Mouse (Mus musculus): ENCODE measurements around the gene Myo18b. TPM values are rescaled to one million over a fixed set of nuclear protein-coding genes. Genes with fewer than 3 reads are reported as not detected.
A peak's percentile ranks its signal among the peaks of the same experiment; 100 is the strongest.

Gene Myo18b
- polyA plus RNA-seq, 1 experiment: 0.69 TPM

GRCm38 (mm10) chr5:112663701-112664100, 232.5 kb downstream of the Myo18b start:
- Histone ChIP-seq H3K4me3 (replicated peaks; ENCODE audit: insufficient read depth, low read depth, low read length) (no peak overlapping the region), H3K4me1 (ENCODE audit: control insufficient read depth, insufficient read depth, low read length) (no peaks in the 10 kb centered on the region), H3K27me3 (ENCODE audit: control insufficient read depth, insufficient read depth, low read length) (no peaks in the 10 kb centered on the region), H3K27ac (ENCODE audit: insufficient read depth, low read length) (no peak overlapping the region)
- TF ChIP-seq POLR2A (IDR thresholded peaks at IDR 0.05; ENCODE audit: borderline replicate concordance, insufficient read depth, low read length) (no peak), CTCF (IDR thresholded peaks at IDR 0.05; ENCODE audit: borderline replicate concordance, insufficient read depth, low read depth, low read length) (no peak)
- WGBS: 17% methylated on average over 1 of the region's 1 CpGs
- DNase-seq: no peak

- DNase-seq: no peak
- Histone ChIP-seq H3K27ac (ENCODE audit: insufficient read depth, low read length) (no peak overlapping the region), H3K27me3 (ENCODE audit: control insufficient read depth, insufficient read depth, low read length) (no peaks in the 10 kb centered on the region; the same call in 1 of the 2 replicates), H3K4me3 (replicated peaks; ENCODE audit: insufficient read depth, low read depth, low read length) (no peak overlapping the region), H3K4me1 (ENCODE audit: control insufficient read depth, insufficient read depth, low read length) (peaks cover 3% of the 10 kb centered on the region; the same call in 1 of the 2 replicates)
- 28% methylated on average over 10 of the region's 10 CpGs for WGBS
- TF ChIP-seq POLR2A (IDR thresholded peaks at IDR 0.05; ENCODE audit: borderline replicate concordance, insufficient read depth, low read length): no peak
- TF ChIP-seq CTCF (IDR thresholded peaks at IDR 0.05; ENCODE audit: borderline replicate concordance, insufficient read depth, low read depth, low read length): no peak
These were observed 235.2 kb downstream of the Myo18b start for GRCm38 (mm10) chr5:112660924-112661431.

GRCm38 (mm10) chr5:112659295-112659694, 236.9 kb downstream of the Myo18b start:
- DNase-seq: no peak
- peaks cover 3% of the 10 kb centered on the region; the same call in 1 of the 2 replicates for H3K4me1 ChIP-seq (ENCODE audit: control insufficient read depth, insufficient read depth, low read length)
- no peak overlapping the region for H3K27ac ChIP-seq (ENCODE audit: insufficient read depth, low read length)
- H3K27me3 ChIP-seq (ENCODE audit: control insufficient read depth, insufficient read depth, low read length): no peaks in the 10 kb centered on the region; the same call in 1 of the 2 replicates
- no peak overlapping the region for H3K4me3 ChIP-seq (replicated peaks; ENCODE audit: insufficient read depth, low read depth, low read length)
- TF ChIP-seq POLR2A (IDR thresholded peaks at IDR 0.05; ENCODE audit: borderline replicate concordance, insufficient read depth, low read length) (no peak), CTCF (IDR thresholded peaks at IDR 0.05; ENCODE audit: borderline replicate concordance, insufficient read depth, low read depth, low read length) (no peak)
- WGBS: 70% methylated on average over 4 of the region's 4 CpGs

DNA sequence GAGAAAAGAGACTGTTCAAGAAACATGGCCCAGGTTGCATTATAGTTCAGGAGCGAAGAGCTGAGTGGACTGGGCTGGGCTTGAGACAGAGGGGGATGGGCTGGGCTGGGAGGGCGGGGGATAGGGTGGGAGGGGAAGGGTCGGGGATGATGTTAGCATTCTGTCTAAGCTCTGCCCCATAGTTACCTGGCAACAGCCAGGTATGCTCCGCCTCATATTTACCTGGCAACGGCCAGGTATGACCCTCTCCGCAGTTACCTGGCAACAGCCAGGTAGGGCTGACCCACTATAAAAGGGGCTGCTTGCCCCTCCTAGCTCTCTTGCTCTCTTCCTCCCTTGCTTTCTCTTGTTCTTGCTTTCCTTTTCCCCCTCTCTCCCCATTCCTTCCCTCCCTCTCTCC, 239.4 kb downstream of the Myo18b start:
- Histone ChIP-seq H3K27ac (ENCODE audit: insufficient read depth, low read length) (no peak overlapping the region), H3K4me1 (ENCODE audit: control insufficient read depth, insufficient read depth, low read length) (peaks cover 3% of the 10 kb centered on the region; the same call in 1 of the 2 replicates), H3K27me3 (ENCODE audit: control insufficient read depth, insufficient read depth, low read length) (no peaks in the 10 kb centered on the region; the same call in 1 of the 2 replicates), H3K4me3 (replicated peaks; ENCODE audit: insufficient read depth, low read depth, low read length) (no peak overlapping the region)
- TF ChIP-seq POLR2A (IDR thresholded peaks at IDR 0.05; ENCODE audit: borderline replicate concordance, insufficient read depth, low read length) (no peak), CTCF (IDR thresholded peaks at IDR 0.05; ENCODE audit: borderline replicate concordance, insufficient read depth, low read depth, low read length) (no peak)
- no peak for DNase-seq
- 36% methylated on average over 5 of the region's 6 CpGs for WGBS

GRCm38 (mm10) chr5:112655986-112656541, 240.1 kb downstream of the Myo18b start:
- TF ChIP-seq POLR2A (IDR thresholded peaks at IDR 0.05; ENCODE audit: borderline replicate concordance, insufficient read depth, low read length): no peak
- no peak for TF ChIP-seq CTCF (IDR thresholded peaks at IDR 0.05; ENCODE audit: borderline replicate concordance, insufficient read depth, low read depth, low read length)
- peaks cover 3% of the 10 kb centered on the region; the same call in 1 of the 2 replicates for H3K4me1 ChIP-seq (ENCODE audit: control insufficient read depth, insufficient read depth, low read length)

GRCm38 (mm10) chr5:112655529-112655928, 240.6 kb downstream of the Myo18b start:
- WGBS: 27% methylated on average over 14 of the region's 14 CpGs
- TF ChIP-seq POLR2A (IDR thresholded peaks at IDR 0.05; ENCODE audit: borderline replicate concordance, insufficient read depth, low read length): no peak
- no peak for TF ChIP-seq CTCF (IDR thresholded peaks at IDR 0.05; ENCODE audit: borderline replicate concordance, insufficient read depth, low read depth, low read length)
- no peak overlapping the region for H3K27ac ChIP-seq (ENCODE audit: insufficient read depth, low read length)

More at GRCm38 (mm10) chr5:112655986-112656541, 240.1 kb downstream of the Myo18b start:
- Histone ChIP-seq H3K27me3 (ENCODE audit: control insufficient read depth, insufficient read depth, low read length) (no peaks in the 10 kb centered on the region; the same call in 1 of the 2 replicates), H3K27ac (ENCODE audit: insufficient read depth, low read length) (no peak overlapping the region), H3K4me3 (replicated peaks; ENCODE audit: insufficient read depth, low read depth, low read length) (no peak overlapping the region)
- WGBS: 8% methylated on average over 15 of the region's 15 CpGs
- no peak for DNase-seq

DNA sequence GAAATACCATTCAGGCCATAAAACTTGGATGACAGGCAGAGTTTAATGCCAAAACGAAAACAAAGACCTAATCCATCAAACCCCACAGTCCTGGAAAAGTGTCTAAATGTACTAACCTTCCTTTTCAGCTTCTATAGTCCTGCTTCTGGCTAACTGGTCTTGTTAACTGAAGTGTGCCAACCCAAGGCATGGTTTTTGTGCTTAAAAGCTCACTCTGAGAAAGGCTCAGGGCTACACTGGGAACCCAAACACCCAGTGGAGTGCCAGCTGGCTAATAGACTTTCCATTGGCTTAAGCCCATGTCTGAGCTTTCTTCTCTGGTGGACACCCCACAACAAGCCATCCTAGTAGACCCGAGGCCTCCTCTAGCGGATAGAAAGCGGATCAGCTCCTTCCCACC, 244.1 kb downstream of the Myo18b start:
- Histone ChIP-seq H3K27me3 (ENCODE audit: control insufficient read depth, insufficient read depth, low read length) (no peaks in the 10 kb centered on the region; the same call in 1 of the 2 replicates), H3K4me3 (replicated peaks; ENCODE audit: insufficient read depth, low read depth, low read length) (no peak overlapping the region), H3K4me1 (ENCODE audit: control insufficient read depth, insufficient read depth, low read length) (peaks cover 3% of the 10 kb centered on the region; the same call in 1 of the 2 replicates), H3K27ac (ENCODE audit: insufficient read depth, low read length) (no peak overlapping the region)
- peak in 1 of 2 experiments; percentile 27 for DNase-seq
- no peak for TF ChIP-seq POLR2A (IDR thresholded peaks at IDR 0.05; ENCODE audit: borderline replicate concordance, insufficient read depth, low read length)
- WGBS: 46% methylated on average over 4 of the region's 4 CpGs

More at GRCm38 (mm10) chr5:112655529-112655928, 240.6 kb downstream of the Myo18b start:
- Histone ChIP-seq H3K4me3 (replicated peaks; ENCODE audit: insufficient read depth, low read depth, low read length) (no peak overlapping the region), H3K4me1 (ENCODE audit: control insufficient read depth, insufficient read depth, low read length) (peaks cover 3% of the 10 kb centered on the region; the same call in 1 of the 2 replicates), H3K27me3 (ENCODE audit: control insufficient read depth, insufficient read depth, low read length) (no peaks in the 10 kb centered on the region; the same call in 1 of the 2 replicates)
- no peak for DNase-seq

GRCm38 (mm10) chr5:112649164-112649702, 246.9 kb downstream of the Myo18b start:
- Histone ChIP-seq H3K4me3 (replicated peaks; ENCODE audit: insufficient read depth, low read depth, low read length) (no peak overlapping the region), H3K4me1 (ENCODE audit: control insufficient read depth, insufficient read depth, low read length) (no peaks in the 10 kb centered on the region), H3K27me3 (ENCODE audit: control insufficient read depth, insufficient read depth, low read length) (no peaks in the 10 kb centered on the region; the same call in 1 of the 2 replicates), H3K27ac (ENCODE audit: insufficient read depth, low read length) (no peak overlapping the region)
- TF ChIP-seq POLR2A (IDR thresholded peaks at IDR 0.05; ENCODE audit: borderline replicate concordance, insufficient read depth, low read length): no peak
- no peak for TF ChIP-seq CTCF (IDR thresholded peaks at IDR 0.05; ENCODE audit: borderline replicate concordance, insufficient read depth, low read depth, low read length)
- 83% methylated on average over 6 of the region's 6 CpGs for WGBS
- no peak for DNase-seq
